Comparison of ENCODE assay signal across 16 mouse cellular contexts in the genomic region with DNA sequence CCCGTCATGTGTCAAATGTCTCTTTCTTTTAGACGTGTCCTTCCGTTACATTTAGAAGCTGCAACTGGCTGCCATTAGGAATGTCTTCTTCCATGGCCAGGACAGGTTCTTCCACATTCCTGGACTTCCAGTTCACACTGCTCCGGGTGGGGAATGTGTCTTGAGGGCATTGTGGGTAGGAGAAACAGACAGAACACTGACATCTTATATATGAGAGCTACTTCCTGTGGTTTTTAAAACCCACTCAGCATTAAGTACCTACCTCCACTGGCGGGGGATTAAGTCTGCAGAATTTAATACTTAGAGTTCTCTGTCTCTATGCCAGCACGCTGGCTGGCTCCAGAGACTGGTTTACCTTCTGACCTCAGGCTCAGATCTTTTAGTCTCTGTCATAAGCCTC. TPM values are rescaled to one million over a fixed set of nuclear protein-coding genes. Genes with fewer than 3 reads are reported as not detected.
"Had no signal": no experiment of that assay in that cellular context is flagged by ENCODE, and none has a peak within 500 bp of the region (broad histone marks: within the 10 kb centered on the region; RNA-seq: fewer than 3 reads in every experiment).

No protein-coding gene starts in this region.

- H3K9ac ChIP-seq: liver, embryonic 15.5 days; lung, embryonic 15.5 days; neural tube, embryonic 15.5 days had no signal

- H3K9me3 ChIP-seq: limb, embryonic 10.5 days; liver, embryonic 15.5 days; lung, embryonic 15.5 days; midbrain, embryonic 10.5 days; neural tube, embryonic 15.5 days had no signal

- H3K4me2 ChIP-seq: liver, embryonic 11.5 days; liver, embryonic 15.5 days; lung, embryonic 15.5 days; neural tube, embryonic 15.5 days had no signal

- H3K4me3 ChIP-seq: layer of hippocampus, adult 2 months; limb, embryonic 10.5 days; liver, embryonic 15.5 days; lung, embryonic 15.5 days; midbrain, embryonic 10.5 days; myocyte; neural tube, embryonic 15.5 days had no signal

- H3K4me1 ChIP-seq: liver, embryonic 15.5 days; midbrain, embryonic 10.5 days had no signal

- H3K27ac ChIP-seq: kidney, postnatal 0 days; layer of hippocampus, adult 2 months; limb, embryonic 10.5 days; liver, embryonic 15.5 days; lung, embryonic 15.5 days; midbrain, embryonic 10.5 days; neural tube, embryonic 15.5 days; stomach, postnatal 0 days had no signal

- H3K36me3 ChIP-seq: limb, embryonic 10.5 days; liver, embryonic 15.5 days; lung, embryonic 15.5 days; midbrain, embryonic 10.5 days; neural tube, embryonic 15.5 days had no signal

- DNase-seq: kidney, adult 9 months; midbrain, embryonic 14.5 days; right cerebral cortex, adult 18-20 months; thymus, postnatal 4 days had no signal

- ATAC-seq: intestine, postnatal 0 days had no signal

- H3K27me3 ChIP-seq: liver, embryonic 15.5 days; lung, embryonic 15.5 days had no signal

RNA-seq across cellular contexts. Expression of a gene that starts 24.0 kb away (rescaled TPM):
- total RNA-seq: megakaryocyte, adult 5-6 weeks had no signal
- polyA plus RNA-seq: limb, embryonic 10.5 days; liver, embryonic 15.5 days had no signal
